Mouse (Mus musculus) gastrocnemius, postnatal 10 days (tissue): ENCODE measurements around the gene Fap. TPM values are rescaled to one million over a fixed set of nuclear protein-coding genes. Genes with fewer than 3 reads are reported as not detected.

Experiments used
- DNase-seq: peaks from one replicate; pipeline ENCODE4 v3.0.0; 2021; ENCODE audit warnings: mixed read lengths
- total RNA-seq, 2 experiments: library from RNA; stranded (reverse); gene quantifications; 2 replicates each; pipeline ENCODE4 v1.2.3; 2021

Gene Fap
- total RNA-seq, 2 experiments from 2014 or later = 26.5 to 43.1 TPM

- no peak for DNase-seq
Measured at GRCm38 (mm10) chr2:62459241-62460174, 114.4 kb downstream of the Fap start.

DNA sequence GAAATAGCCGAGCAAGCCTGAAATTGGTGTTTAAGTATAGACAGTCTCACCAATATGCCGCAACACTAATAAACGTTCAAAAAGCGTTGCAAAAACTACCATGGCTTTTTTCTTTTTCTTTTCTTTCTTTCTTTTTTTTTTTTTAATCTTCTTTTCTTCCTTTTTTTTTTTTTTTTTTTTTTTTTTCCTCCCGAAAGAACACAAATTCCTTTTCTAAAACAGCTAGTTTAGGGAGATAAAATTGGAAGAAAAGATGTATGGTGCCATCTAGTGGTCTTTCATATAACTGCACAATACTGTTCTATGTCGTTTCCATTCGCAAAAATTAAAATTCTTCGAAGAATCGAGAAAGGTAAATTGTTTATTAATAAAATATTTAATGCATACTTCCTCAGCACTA lies 115.8 kb downstream of the Fap start:
- DNase-seq = no peak

- no peak for DNase-seq
Measured at GRCm38 (mm10) chr2:62454991-62455390, 118.9 kb downstream of the Fap start.

DNA sequence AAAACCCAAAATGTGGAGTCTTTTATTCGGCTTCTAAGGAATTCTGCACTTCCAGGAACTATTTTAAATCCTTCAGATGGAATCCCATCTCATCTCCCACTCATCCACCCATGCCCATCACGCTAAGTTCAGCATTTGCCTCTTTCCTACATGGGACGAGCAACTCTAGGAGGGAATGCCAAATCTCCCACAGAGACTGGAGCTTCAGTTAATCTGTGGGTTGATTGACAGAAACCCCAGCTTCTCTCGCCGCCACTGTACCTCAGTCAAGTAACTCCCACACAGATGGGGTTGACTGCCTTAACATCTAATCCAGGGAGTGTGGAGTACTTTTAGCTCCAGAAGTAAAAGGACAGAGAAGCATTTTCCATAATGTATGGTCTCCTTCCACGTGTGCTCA lies 119.8 kb downstream of the Fap start:
- DNase-seq = no peak

Other genes starting within 250 kb of the Fap start
- gene Dpp4, start 161.8 kb downstream of the Fap start, total RNA-seq = 1 to 10 TPM; 7.8 to 9.3 TPM
- under 1 TPM in 1 of 2 experiments, not detected in 1; 0.25 TPM for gene Gcg, start 90.4 kb downstream of the Fap start, total RNA-seq
- 1 to 10 TPM; 1.8 to 2.4 TPM for gene Ifih1, start 72.2 kb upstream of the Fap start, total RNA-seq
- gene Gca, start 90.2 kb upstream of the Fap start, total RNA-seq = 1 to 10 TPM; 2.2 to 3.1 TPM